Mouse (Mus musculus) midbrain, postnatal 0 days (tissue): ENCODE data around the gene Zfp872. TPM values are rescaled to one million over a fixed set of nuclear protein-coding genes. Genes with fewer than 3 reads are reported as not detected.
"Not testable (repeated sequence)": the region's sequence is repeated elsewhere in the genome, so short reads cannot be mapped to it uniquely, and the experiment has no call there.

Experiments
- ATAC-seq: fragments of 200-750 bp; cut with Nextera tagmentation; 2 replicates; pipeline ENCODE4 v1.8.0; 2017; ENCODE audit warnings: moderate number of reproducible peaks, mild to moderate bottlenecking, moderate TSS enrichment, moderate library complexity; ENCODE audit not compliant: low FRiP score
- DNase-seq: peaks from one replicate; pipeline ENCODE4 v3.0.0-alpha.2; 2015; ENCODE audit warnings: low spot score
- H3K27ac ChIP-seq: fragments of 300-500 bp; sonication (generic); 2 replicates; pipeline ENCODE4 v1.5.1; 2014; ENCODE audit warnings: low read depth, mild to moderate bottlenecking, low read length, mixed read lengths
- H3K27me3 ChIP-seq: fragments of 300-500 bp; sonication (generic); 2 replicates; pipeline ENCODE4 v1.6.1; 2014; ENCODE audit warnings: low read length, control low read depth, mixed read lengths; ENCODE audit not compliant: insufficient read depth
- H3K36me3 ChIP-seq: fragments of 300-500 bp; sonication (generic); 2 replicates; pipeline ENCODE4 v1.6.1; 2014; ENCODE audit warnings: low read length, control low read depth, mixed read lengths; ENCODE audit not compliant: insufficient read depth
- H3K4me1 ChIP-seq: fragments of 300-500 bp; sonication (generic); 2 replicates; pipeline ENCODE4 v1.6.1; 2014; ENCODE audit warnings: mild to moderate bottlenecking, control low read depth, antibody characterized with exemption, low read length, mixed read lengths; ENCODE audit not compliant: insufficient read depth
- H3K4me2 ChIP-seq: fragments of 300-500 bp; sonication (generic); 2 replicates; pipeline ENCODE4 v1.6.1; 2014; ENCODE audit warnings: low read depth, mild to moderate bottlenecking, low read length, mixed read lengths; ENCODE audit not compliant: poor library complexity, severe bottlenecking
- H3K4me3 ChIP-seq: fragments of 300-500 bp; sonication (generic); 2 replicates; pipeline ENCODE4 v1.5.1; 2014; ENCODE audit warnings: low read depth, mild to moderate bottlenecking, low read length, moderate library complexity
- H3K9ac ChIP-seq: fragments of 300-500 bp; sonication (generic); replicated peaks from 2 replicates; pipeline ENCODE4 v1.6.1; 2014; ENCODE audit warnings: mild to moderate bottlenecking, low read length, moderate library complexity, mixed read lengths; ENCODE audit not compliant: poor library complexity, severe bottlenecking
- H3K9me3 ChIP-seq: fragments of 300-500 bp; sonication (generic); 2 replicates; pipeline ENCODE4 v1.6.1; 2016; ENCODE audit warnings: low read length, control low read depth
- CTCF ChIP-seq: IDR thresholded peaks from 2 replicates; pipeline ENCODE4 v1.5.1; 2016; ENCODE audit warnings: antibody characterized with exemption, mild to moderate bottlenecking
- WGBS: fragments of 180-500 bp; shearing (Covaris S2); extraction: QIAGEN DNeasy Blood & Tissue Kit; methylation state at CpG from one replicate; pipeline ENCODE4 v1.1.7; 2014; 5-methylcytosine and 5-hydroxymethylcytosine counted together
- polyA plus RNA-seq: library from polyadenylated mRNA; unstranded; fragments of >200 nt; fragmentation: Nextera tagmentation; extraction: Ambion mirVana; gene quantifications from 2 replicates; pipeline ENCODE4 v1.2.1, GENCODE M21; 2015
- total RNA-seq: library from RNA; depleted of rRNA; stranded (reverse); fragments of >200 nt; gene quantifications from 2 replicates; pipeline ENCODE4 v1.2.3, GENCODE M21; 2014

Zfp872 gene
- total and polyA plus RNA-seq, 2 experiments from 2014 or later = 0.22 to 0.31 TPM

DNA sequence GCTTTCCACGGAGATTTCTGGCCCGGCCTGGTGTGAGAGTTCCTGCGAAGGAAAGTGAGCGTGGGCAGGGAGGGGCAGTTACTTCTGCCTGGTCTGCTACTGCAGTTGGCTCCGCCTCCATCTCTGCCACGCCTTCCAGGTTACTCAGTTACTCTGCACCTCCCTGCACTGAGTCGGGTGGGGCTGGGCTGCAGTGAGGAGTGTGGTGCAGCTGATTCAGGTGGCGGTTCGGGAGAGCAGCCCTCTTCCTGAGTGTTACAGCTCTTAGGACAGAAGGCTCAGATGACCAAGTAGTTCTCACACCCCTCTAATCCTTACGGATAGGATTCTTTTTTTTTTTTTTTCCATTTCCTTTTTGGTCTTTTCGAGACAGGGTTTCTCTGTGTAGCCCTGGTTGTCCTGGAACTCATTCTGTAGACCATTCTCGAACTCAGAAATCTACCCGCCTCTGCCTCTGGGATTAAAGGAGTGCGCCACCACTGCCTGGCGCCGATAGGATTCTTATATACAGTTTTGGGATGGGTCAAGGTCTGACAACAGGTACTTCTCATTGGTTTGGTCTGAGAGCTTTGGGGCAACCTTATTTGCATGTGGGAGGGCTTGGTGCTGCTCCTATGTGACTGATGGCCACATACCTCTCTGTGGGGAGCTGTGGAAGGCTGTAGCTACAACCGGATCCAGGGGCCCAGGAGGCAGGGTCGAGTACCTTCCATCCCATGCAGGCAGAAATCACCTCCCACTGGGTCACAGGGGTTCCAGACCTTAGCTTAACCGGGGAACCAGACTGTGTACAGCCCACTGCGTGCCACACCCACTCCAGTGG is 38.3 kb upstream of the Zfp872 start:
- no peak overlapping the region for H3K9ac ChIP-seq
- 83% methylated on average over 20 of the region's 20 CpGs for WGBS
- DNase-seq (no peak), ATAC-seq (no peak)
- no peak overlapping the region for H3K4me3 ChIP-seq
- no peak overlapping the region for H3K4me2 ChIP-seq
- H3K27ac ChIP-seq = no peak overlapping the region
- no peaks in the 10 kb centered on the region for H3K36me3 ChIP-seq
- no peaks in the 10 kb centered on the region for H3K4me1 ChIP-seq
- no peaks in the 10 kb centered on the region for H3K9me3 ChIP-seq
- TF ChIP-seq CTCF = no peak
- H3K27me3 ChIP-seq = no peaks in the 10 kb centered on the region

DNA sequence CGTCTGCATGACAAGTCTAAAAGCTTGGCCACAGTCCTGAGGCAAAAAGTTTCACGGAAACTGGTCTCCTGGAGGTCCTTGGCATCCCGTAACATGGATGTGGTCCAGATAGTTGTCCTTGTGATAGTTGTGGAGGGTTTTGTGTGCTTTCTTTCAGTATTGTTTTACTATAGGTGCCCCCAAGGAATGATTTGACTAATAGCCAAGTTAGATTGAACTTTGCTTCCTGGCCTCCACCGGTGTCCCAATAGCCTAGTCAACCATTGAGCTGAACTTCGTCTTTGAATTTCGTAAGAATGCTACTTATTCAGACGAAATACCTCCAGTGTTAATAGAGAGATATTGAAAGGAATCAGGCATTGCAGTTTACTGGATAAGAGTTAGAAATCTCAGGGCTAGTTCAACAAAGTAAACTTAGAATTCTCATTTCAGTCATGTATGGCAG is 37.6 kb upstream of the Zfp872 start:
- not testable (repeated sequence) for H3K27me3 ChIP-seq, H3K27ac ChIP-seq, H3K9ac ChIP-seq, H3K4me2 ChIP-seq, ATAC-seq, H3K4me3 ChIP-seq, H3K4me1 ChIP-seq, H3K9me3 ChIP-seq, DNase-seq, H3K36me3 ChIP-seq
- WGBS = 84% methylated on average over 7 of the region's 7 CpGs

GRCm38 (mm10) chr9:22150946-22151345 is 36.9 kb upstream of the Zfp872 start:
- Histone ChIP-seq H3K27me3 (no peaks in the 10 kb centered on the region), H3K4me1 (no peaks in the 10 kb centered on the region), H3K27ac (no peak overlapping the region), H3K4me3 (no peak overlapping the region), H3K9ac (no peak overlapping the region), H3K4me2 (no peak overlapping the region), H3K36me3 (no peaks in the 10 kb centered on the region), H3K9me3 (no peaks in the 10 kb centered on the region)
- DNase-seq (no peak), ATAC-seq (no peak)
- TF ChIP-seq CTCF = no peak
- WGBS = 79% methylated on average over 2 of the region's 2 CpGs

DNA sequence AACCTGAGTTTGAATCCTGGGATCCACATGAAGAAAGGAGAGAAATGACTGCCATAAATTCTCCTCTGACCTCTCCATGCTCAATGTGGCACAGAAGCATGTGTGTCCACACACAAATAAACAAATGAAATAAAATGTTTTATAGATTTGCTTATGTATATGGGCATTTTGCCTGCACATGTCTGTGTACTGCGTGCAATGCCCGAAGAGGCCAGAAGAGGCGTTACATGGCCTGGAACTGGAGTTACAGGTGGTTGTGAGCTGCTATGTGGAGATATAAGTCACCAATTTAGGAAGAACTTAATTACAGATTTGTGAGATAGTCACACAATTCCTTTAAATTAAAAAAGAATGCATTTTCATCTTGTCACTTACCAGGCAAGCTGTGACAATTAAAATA is 34.1 kb upstream of the Zfp872 start:
- H3K9ac ChIP-seq = no peak overlapping the region
- no peaks in the 10 kb centered on the region for H3K9me3 ChIP-seq
- peaks cover 7% of the 10 kb centered on the region for H3K4me1 ChIP-seq
- H3K27ac ChIP-seq = no peak overlapping the region
- no peak overlapping the region for H3K4me2 ChIP-seq
- TF ChIP-seq CTCF = 0 out of 2 replicates have a peak, but pooled peaks have one; percentile 18
- ATAC-seq (no peak), DNase-seq (no peak)
- H3K36me3 ChIP-seq = no peaks in the 10 kb centered on the region
- no peak overlapping the region for H3K4me3 ChIP-seq
- 95% methylated on average over 3 of the region's 3 CpGs for WGBS
- H3K27me3 ChIP-seq = no peaks in the 10 kb centered on the region

- Histone ChIP-seq H3K27ac (no peak overlapping the region), H3K4me3 (no peak overlapping the region), H3K27me3 (no peaks in the 10 kb centered on the region), H3K4me2 (no peak overlapping the region), H3K4me1 (peaks cover 7% of the 10 kb centered on the region), H3K9me3 (no peaks in the 10 kb centered on the region), H3K36me3 (no peaks in the 10 kb centered on the region), H3K9ac (no peak overlapping the region)
- 25% methylated on average over 10 of the region's 10 CpGs for WGBS
- ATAC-seq (no peak), DNase-seq (peak; percentile 70)
- peak; percentile 89 for TF ChIP-seq CTCF
Measured at GRCm38 (mm10) chr9:22155614-22156013, 32.3 kb upstream of the Zfp872 start.

- H3K9me3 ChIP-seq = no peaks in the 10 kb centered on the region
- TF ChIP-seq CTCF = peak; percentile 52
- H3K27ac ChIP-seq = peak within 1 kb of the TSS; percentile 88
- no peaks in the 10 kb centered on the region for H3K36me3 ChIP-seq
- DNase-seq (peak; percentile 99), ATAC-seq (peak; percentile 98)
- H3K9ac ChIP-seq = peak within 1 kb of the TSS; percentile 86
- peaks cover 7% of the 10 kb centered on the region for H3K4me1 ChIP-seq
- WGBS = 2% methylated on average over 65 of the region's 65 CpGs
- H3K4me2 ChIP-seq = peak within 1 kb of the TSS; percentile 51
- peak within 1 kb of the TSS; percentile 65 for H3K4me3 ChIP-seq
- H3K27me3 ChIP-seq = no peaks in the 10 kb centered on the region
Measured at GRCm38 (mm10) chr9:22156497-22157245, 31.2 kb upstream of the Zfp872 start, which contains the start of gene Pigyl. TSS of gene Pigyl (plus strand) at chr9:22156846.
